Mouse (Mus musculus) retina, postnatal 1 day (tissue): ENCODE measurements around the gene Mks1.

Experiments used
- DNase-seq: peaks from one replicate; pipeline ENCODE4 v3.0.0-alpha.2; 2012

Mks1 gene

DNA sequence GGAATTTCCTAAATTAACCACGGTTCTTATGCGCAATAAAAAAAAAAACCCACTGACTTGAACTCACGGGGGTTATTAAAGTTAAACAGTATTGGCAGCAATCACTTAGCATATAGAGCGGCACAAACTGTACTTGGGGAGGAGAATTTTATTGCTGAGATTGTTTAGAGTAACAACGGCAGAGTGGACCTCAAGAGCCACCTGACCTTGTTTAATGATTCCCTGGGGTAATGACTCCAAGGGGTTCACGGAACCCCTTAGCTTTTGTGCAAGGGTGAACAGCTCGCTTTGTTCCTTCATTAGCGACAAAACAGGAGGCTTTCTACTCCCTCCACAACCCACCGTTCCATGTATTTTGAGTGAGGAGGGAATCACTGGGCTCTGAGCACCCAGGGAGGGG lies 26.8 kb downstream of the Mks1 start:
- DNase-seq = no peak

DNA sequence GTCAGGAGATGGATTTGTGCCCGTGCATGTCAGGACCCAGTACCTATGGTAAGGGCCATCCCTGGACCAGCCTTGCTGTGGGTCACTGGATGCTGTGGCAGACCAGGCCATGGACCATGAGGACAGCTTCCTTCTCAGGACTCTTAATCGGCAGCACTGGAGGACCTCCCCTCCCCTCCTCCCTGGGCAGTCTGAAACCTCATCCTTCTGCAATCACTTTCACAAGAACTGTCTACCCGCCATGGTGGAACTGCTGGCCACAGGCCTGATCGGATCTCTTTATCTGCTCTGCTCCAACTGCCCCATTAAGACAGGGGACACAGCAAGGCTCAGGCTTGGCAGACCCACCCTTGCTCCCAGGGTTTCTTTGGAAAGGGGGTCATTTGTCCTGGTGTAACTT lies 28.7 kb downstream of the Mks1 start:
- no peak for DNase-seq

DNA sequence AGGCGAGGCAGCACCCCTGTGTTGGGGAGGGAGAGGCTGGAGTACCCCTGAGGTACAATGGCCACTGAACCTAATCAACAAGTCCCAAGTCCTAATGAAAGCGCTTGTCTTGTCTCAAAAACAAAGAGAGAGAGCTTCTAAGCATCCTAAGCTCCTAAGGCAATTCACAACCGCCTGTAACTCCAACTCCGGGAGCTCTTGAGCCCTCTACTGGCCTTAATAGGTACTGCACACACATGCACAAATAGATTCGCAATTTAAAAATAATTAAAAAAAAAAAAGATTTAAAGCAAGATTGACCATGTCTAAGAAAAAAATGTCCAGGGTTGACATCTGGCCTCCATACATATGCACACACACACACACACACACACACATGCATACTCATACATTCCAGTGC lies 30.5 kb downstream of the Mks1 start:
- DNase-seq = peak; percentile 53

DNA sequence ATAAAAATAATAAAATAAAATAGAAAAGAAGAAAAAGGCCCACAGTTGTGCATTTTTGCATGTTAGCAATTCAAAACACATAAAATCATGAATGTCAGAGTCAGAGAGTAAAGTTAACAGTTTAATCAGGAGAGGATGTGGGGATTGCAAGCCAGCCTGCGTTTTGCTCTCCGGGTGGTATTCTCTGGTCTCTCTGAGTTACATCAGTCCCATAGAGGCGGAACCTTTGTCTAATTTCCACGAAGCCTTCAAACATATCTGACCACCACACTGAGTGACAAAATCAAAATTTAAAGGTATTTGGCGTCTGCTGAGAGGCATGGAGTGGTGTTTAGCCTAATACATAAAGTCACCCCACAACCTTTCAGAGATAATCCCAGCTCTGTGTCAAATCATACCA lies 31.8 kb downstream of the Mks1 start:
- no peak for DNase-seq

DNA sequence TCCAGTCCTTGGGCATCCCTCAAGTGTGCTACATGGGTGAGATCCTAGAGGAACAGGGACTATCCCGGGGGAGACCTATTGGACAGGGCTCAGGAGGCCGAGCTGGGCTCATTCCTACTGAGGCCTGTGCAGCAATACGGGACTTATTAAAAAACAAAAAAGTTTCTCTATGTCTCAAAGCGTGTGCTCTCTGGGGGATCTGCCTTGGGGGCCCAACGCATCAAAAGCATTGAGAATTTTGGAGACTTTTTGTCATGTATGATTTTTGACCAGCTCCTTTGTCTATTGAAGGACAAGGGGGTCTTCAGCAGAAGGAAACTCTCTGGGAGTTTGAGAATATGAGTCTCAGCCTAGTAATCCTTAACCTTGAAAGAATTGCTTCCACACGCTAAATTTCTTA lies 39.2 kb downstream of the Mks1 start, which contains the start of gene Olfr462:
Gene Olfr462, minus strand, starts transcription at position 101 of the 400 bp plus-strand sequence.
- no peak for DNase-seq

DNA sequence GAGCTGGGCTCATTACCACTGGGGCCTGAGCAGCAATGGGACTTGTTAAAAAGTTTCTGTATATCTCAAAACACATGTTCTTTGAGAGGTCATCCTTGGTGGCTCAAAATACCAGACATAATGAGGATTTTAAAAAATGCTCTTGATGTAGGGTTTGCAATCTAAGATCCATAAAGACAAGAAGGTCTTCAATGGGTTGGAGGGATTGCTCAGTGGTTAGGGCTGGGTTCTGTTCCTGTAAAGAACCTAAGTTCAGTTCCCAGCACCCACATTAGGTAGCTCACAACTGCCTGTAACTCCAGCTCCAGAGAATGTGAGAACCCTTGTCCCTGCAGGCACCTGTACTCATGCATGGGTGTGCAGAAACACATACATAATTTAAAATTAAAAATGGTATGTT lies 44.3 kb downstream of the Mks1 start, which contains the start of gene Olfr463:
Gene Olfr463, minus strand, starts transcription at position 101 of the 400 bp plus-strand sequence.
- DNase-seq = no peak

DNA sequence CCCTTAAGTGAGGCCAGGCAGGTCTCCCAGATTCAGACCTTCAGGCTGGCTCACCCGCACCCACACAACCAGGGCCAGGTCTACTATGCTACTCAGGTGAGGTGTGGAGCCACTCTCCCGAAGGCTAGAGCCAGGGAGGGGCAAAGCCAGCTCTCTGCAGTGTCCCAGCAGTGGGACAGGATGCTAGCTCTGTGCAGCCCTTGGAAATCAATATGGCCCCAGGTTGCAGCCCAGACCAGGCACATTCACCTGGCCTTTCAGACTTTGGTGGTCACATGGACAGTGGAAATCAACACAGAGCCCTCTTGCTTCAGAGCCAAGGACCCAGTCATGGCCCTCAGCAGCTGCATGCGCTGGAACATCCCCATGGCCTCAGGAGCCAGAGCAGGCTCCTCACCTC lies 51.3 kb downstream of the Mks1 start:
- DNase-seq = no peak
